Mouse (Mus musculus) bone marrow, adult 2 months (tissue): Measurements from ENCODE around the gene Exoc4.

Experiments
- CTCF ChIP-seq: fragments of 200-500 bp; IDR thresholded peaks from 2 replicates; pipeline ENCODE4 v1.5.1; 2011; ENCODE audit warnings: low read length, control low read depth; ENCODE audit not compliant: control insufficient read depth, insufficient read depth
- POLR2A ChIP-seq: fragments of 200-500 bp; IDR thresholded peaks from 2 replicates; pipeline ENCODE4 v1.6.1; 2011; ENCODE audit warnings: low read depth, mild to moderate bottlenecking, control low read depth, low read length, borderline replicate concordance; ENCODE audit not compliant: control insufficient read depth

- TF ChIP-seq POLR2A (no peak), CTCF (no peak)
Observed at GRCm38 (mm10) chr6:33987132-33987531, 738.2 kb downstream of the Exoc4 start.
